Mouse (Mus musculus) hindbrain, embryonic 14.5 days (tissue): ENCODE measurements around the gene Clca3a1. TPM values are rescaled to one million over a fixed set of nuclear protein-coding genes. Genes with fewer than 3 reads are reported as not detected.

Experiments used
- ATAC-seq: fragments of 200-750 bp; cut with Nextera tagmentation; 2 replicates; pipeline ENCODE4 v1.8.0; 2017; ENCODE audit warnings: moderate number of reproducible peaks, mild to moderate bottlenecking, moderate TSS enrichment, moderate library complexity; ENCODE audit not compliant: low FRiP score
- DNase-seq: peaks from one replicate; pipeline ENCODE4 v3.0.0-alpha.2; 2015; ENCODE audit warnings: low spot score
- H3K27ac ChIP-seq: fragments of 300-500 bp; sonication (generic); 2 replicates; pipeline ENCODE4 v1.5.1; 2014; ENCODE audit warnings: mild to moderate bottlenecking, moderate library complexity
- H3K27me3 ChIP-seq: fragments of 300-500 bp; sonication (generic); 2 replicates; pipeline ENCODE4 v1.6.1; 2014; ENCODE audit warnings: mild to moderate bottlenecking, low read length, mixed read lengths; ENCODE audit not compliant: control insufficient read depth, insufficient read depth
- H3K36me3 ChIP-seq: fragments of 300-500 bp; sonication (generic); replicated peaks from 2 replicates; pipeline ENCODE4 v1.6.1; 2014; ENCODE audit not compliant: control insufficient read depth, insufficient read depth
- H3K4me1 ChIP-seq: fragments of 300-500 bp; sonication (generic); replicated peaks from 2 replicates; pipeline ENCODE4 v1.6.1; 2014; ENCODE audit warnings: antibody characterized with exemption, low read length, mixed read lengths; ENCODE audit not compliant: control insufficient read depth, insufficient read depth
- H3K4me2 ChIP-seq: fragments of 300-500 bp; sonication (generic); replicated peaks from 2 replicates; pipeline ENCODE4 v1.6.1; 2014; ENCODE audit warnings: mild to moderate bottlenecking, moderate library complexity
- H3K4me3 ChIP-seq: fragments of 300-500 bp; sonication (generic); replicated peaks from 2 replicates; pipeline ENCODE4 v1.5.1; 2014; ENCODE audit warnings: mild to moderate bottlenecking, low read length
- H3K9ac ChIP-seq: fragments of 300-500 bp; sonication (generic); 2 replicates; pipeline ENCODE4 v1.6.1; 2014
- H3K9me3 ChIP-seq: fragments of 300-500 bp; sonication (generic); 2 replicates; pipeline ENCODE4 v1.6.1; 2016; ENCODE audit warnings: low read length; ENCODE audit not compliant: control insufficient read depth
- WGBS: fragments of 180-500 bp; shearing (Covaris S2); extraction: QIAGEN DNeasy Blood & Tissue Kit; methylation state at CpG from one replicate; pipeline ENCODE4 v1.1.7; 2014; 5-methylcytosine and 5-hydroxymethylcytosine counted together
- polyA plus RNA-seq: library from polyadenylated mRNA; unstranded; fragments of >200 nt; fragmentation: Nextera tagmentation; extraction: Ambion mirVana; gene quantifications from 2 replicates; pipeline ENCODE4 v1.2.1, GENCODE M21; 2014

Gene Clca3a1
- polyA plus RNA-seq, 1 experiment from 2014 or later = 0.21 TPM

GRCm38 (mm10) chr3:144719901-144720747 lies 40.7 kb downstream of the Clca3a1 start, which contains the start of gene Sh3glb1:
Gene Sh3glb1 (minus strand): TSS chr3:144720335.
- DNase-seq (peak; percentile 90), ATAC-seq (peak; percentile 94)
- Histone ChIP-seq H3K4me1 (peaks cover 18% of the 10 kb centered on the region), H3K27ac (peak within 1 kb of the TSS; percentile 98), H3K4me2 (peak within 1 kb of the TSS; percentile 58), H3K9me3 (no peaks in the 10 kb centered on the region), H3K9ac (peak within 1 kb of the TSS; percentile 92), H3K4me3 (peak within 1 kb of the TSS; percentile 79), H3K27me3 (no peaks in the 10 kb centered on the region), H3K36me3 (no peaks in the 10 kb centered on the region)
- 1% methylated on average over 60 of the region's 98 CpGs for WGBS

- ATAC-seq = peak; percentile 49; the same call in 1 of the 2 replicates
- H3K27me3 ChIP-seq = no peaks in the 10 kb centered on the region
These were observed 41.5 kb downstream of the Clca3a1 start for GRCm38 (mm10) chr3:144719088-144719900.

DNA sequence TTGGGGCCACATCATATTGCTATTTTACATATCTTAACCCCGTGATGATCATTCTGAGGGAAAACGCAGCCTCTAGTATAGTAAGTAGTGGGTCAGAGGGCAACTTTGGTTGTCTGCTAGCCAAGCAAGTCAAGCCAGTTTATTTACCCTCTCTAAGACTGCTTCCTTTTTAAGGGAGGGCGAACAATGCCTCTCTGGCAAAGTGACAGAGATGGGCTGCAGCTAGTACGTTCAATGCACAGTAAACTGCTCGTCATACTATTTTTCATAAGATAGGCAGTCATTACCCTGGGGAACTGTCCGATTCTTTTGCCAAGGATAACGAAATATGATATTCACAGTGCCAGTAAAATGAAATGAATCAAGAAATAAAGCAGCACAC lies 42.1 kb downstream of the Clca3a1 start:
- H3K4me3 ChIP-seq = peak overlapping the region; percentile 79
- 10% methylated on average over 7 of the region's 7 CpGs for WGBS
- H3K27ac ChIP-seq = no peak overlapping the region
- no peak for ATAC-seq
- H3K27me3 ChIP-seq = no peaks in the 10 kb centered on the region
- H3K4me2 ChIP-seq = peak overlapping the region; percentile 58
- H3K9ac ChIP-seq = peak overlapping the region; percentile 92
- no peaks in the 10 kb centered on the region for H3K9me3 ChIP-seq
- peaks cover 21% of the 10 kb centered on the region for H3K4me1 ChIP-seq
- peak; percentile 41 for DNase-seq
- no peaks in the 10 kb centered on the region for H3K36me3 ChIP-seq

More at GRCm38 (mm10) chr3:144719088-144719900, 41.5 kb downstream of the Clca3a1 start:
- peak overlapping the region; percentile 79 for H3K4me3 ChIP-seq
- WGBS = 1% methylated on average over 38 of the region's 56 CpGs
- H3K27ac ChIP-seq = peak overlapping the region; percentile 98
- H3K9me3 ChIP-seq = no peaks in the 10 kb centered on the region
- no peaks in the 10 kb centered on the region for H3K36me3 ChIP-seq
- H3K4me2 ChIP-seq = peak overlapping the region; percentile 58
- peak; percentile 40 for DNase-seq
- H3K9ac ChIP-seq = peak overlapping the region; percentile 92
- peaks cover 21% of the 10 kb centered on the region for H3K4me1 ChIP-seq

- Histone ChIP-seq H3K9ac (0 out of 2 replicates have a peak overlapping the region, but pooled peaks have one; percentile 28), H3K36me3 (no peaks in the 10 kb centered on the region), H3K27ac (no peak overlapping the region), H3K4me2 (peak overlapping the region; percentile 58), H3K4me3 (no peak overlapping the region; the same call in 1 of the 2 replicates), H3K9me3 (no peaks in the 10 kb centered on the region), H3K4me1 (peaks cover 21% of the 10 kb centered on the region), H3K27me3 (no peaks in the 10 kb centered on the region)
- ATAC-seq (no peak), DNase-seq (no peak)
- WGBS = 78% methylated on average over 6 of the region's 6 CpGs
These were observed 42.9 kb downstream of the Clca3a1 start for GRCm38 (mm10) chr3:144717835-144718234.

- no peaks in the 10 kb centered on the region for H3K27me3 ChIP-seq
- no peak for ATAC-seq
- no peak overlapping the region for H3K9ac ChIP-seq
- no peak overlapping the region for H3K4me2 ChIP-seq
- H3K9me3 ChIP-seq = no peaks in the 10 kb centered on the region
- H3K4me3 ChIP-seq = no peak overlapping the region
- no peak overlapping the region for H3K27ac ChIP-seq
- 85% methylated on average over 3 of the region's 3 CpGs for WGBS
- H3K4me1 ChIP-seq = peaks cover 21% of the 10 kb centered on the region
- no peak for DNase-seq
- peaks cover 6% of the 10 kb centered on the region; the same call in 1 of the 2 replicates for H3K36me3 ChIP-seq
These were observed 43.7 kb downstream of the Clca3a1 start for GRCm38 (mm10) chr3:144717121-144717520.

DNA sequence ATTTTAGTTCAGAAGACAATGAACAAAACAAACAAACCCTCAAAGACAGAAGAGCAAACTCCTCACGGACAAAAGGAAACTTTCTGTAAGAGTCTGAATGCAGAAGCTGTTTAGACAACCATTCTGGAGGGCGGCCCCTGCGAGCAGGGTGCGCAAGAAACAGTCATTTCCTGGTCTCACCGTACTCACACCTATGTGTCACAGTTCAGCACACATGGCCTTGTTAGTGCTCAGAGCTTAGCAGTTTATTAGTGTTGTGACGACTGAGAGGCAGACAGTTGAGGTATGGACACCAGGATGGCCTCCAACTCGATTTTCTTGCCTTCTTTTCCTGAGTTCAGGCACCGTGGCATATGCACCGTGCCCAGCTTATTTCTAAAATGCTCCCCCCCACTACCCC lies 44.9 kb downstream of the Clca3a1 start:
- Histone ChIP-seq H3K9ac (no peak overlapping the region), H3K4me1 (peaks cover 21% of the 10 kb centered on the region), H3K27ac (no peak overlapping the region), H3K4me2 (0 out of 2 replicates have a peak overlapping the region, but pooled peaks have one; percentile 9), H3K36me3 (peaks cover 18% of the 10 kb centered on the region), H3K9me3 (no peaks in the 10 kb centered on the region), H3K4me3 (no peak overlapping the region), H3K27me3 (no peaks in the 10 kb centered on the region)
- WGBS = 69% methylated on average over 9 of the region's 9 CpGs
- ATAC-seq = no peak
- no peak for DNase-seq

GRCm38 (mm10) chr3:144715033-144715432 lies 45.7 kb downstream of the Clca3a1 start:
- Histone ChIP-seq H3K36me3 (peaks cover 25% of the 10 kb centered on the region), H3K4me3 (no peak overlapping the region), H3K27ac (no peak overlapping the region), H3K4me1 (peaks cover 21% of the 10 kb centered on the region), H3K9me3 (no peaks in the 10 kb centered on the region), H3K9ac (no peak overlapping the region), H3K27me3 (no peaks in the 10 kb centered on the region), H3K4me2 (no peak overlapping the region)
- DNase-seq (no peak), ATAC-seq (no peak)
- 61% methylated on average over 7 of the region's 7 CpGs for WGBS

GRCm38 (mm10) chr3:144714606-144715005 lies 46.2 kb downstream of the Clca3a1 start:
- ATAC-seq = no peak
- Histone ChIP-seq H3K27me3 (no peaks in the 10 kb centered on the region), H3K4me2 (no peak overlapping the region), H3K9ac (no peak overlapping the region), H3K4me1 (peaks cover 21% of the 10 kb centered on the region), H3K27ac (no peak overlapping the region), H3K36me3 (peaks cover 29% of the 10 kb centered on the region), H3K9me3 (no peaks in the 10 kb centered on the region), H3K4me3 (no peak overlapping the region)
- DNase-seq = no peak
- 85% methylated on average over 8 of the region's 8 CpGs for WGBS

- no peak for ATAC-seq
- DNase-seq = no peak
These were observed 46.7 kb downstream of the Clca3a1 start for GRCm38 (mm10) chr3:144714126-144714525.

More at GRCm38 (mm10) chr3:144714126-144714525, 46.7 kb downstream of the Clca3a1 start:
- Histone ChIP-seq H3K27ac (no peak overlapping the region), H3K4me1 (peaks cover 21% of the 10 kb centered on the region), H3K4me2 (no peak overlapping the region), H3K9ac (no peak overlapping the region), H3K36me3 (peaks cover 32% of the 10 kb centered on the region), H3K4me3 (no peak overlapping the region), H3K9me3 (no peaks in the 10 kb centered on the region), H3K27me3 (no peaks in the 10 kb centered on the region)
- WGBS = 77% methylated on average over 7 of the region's 7 CpGs
